Mouse (Mus musculus): ENCODE measurements around the gene Dis3. TPM values are rescaled to one million over a fixed set of nuclear protein-coding genes. Genes with fewer than 3 reads are reported as not detected.

Gene Dis3
- polyA plus RNA-seq, 2 experiments: 9.6 to 16.3 TPM

DNA sequence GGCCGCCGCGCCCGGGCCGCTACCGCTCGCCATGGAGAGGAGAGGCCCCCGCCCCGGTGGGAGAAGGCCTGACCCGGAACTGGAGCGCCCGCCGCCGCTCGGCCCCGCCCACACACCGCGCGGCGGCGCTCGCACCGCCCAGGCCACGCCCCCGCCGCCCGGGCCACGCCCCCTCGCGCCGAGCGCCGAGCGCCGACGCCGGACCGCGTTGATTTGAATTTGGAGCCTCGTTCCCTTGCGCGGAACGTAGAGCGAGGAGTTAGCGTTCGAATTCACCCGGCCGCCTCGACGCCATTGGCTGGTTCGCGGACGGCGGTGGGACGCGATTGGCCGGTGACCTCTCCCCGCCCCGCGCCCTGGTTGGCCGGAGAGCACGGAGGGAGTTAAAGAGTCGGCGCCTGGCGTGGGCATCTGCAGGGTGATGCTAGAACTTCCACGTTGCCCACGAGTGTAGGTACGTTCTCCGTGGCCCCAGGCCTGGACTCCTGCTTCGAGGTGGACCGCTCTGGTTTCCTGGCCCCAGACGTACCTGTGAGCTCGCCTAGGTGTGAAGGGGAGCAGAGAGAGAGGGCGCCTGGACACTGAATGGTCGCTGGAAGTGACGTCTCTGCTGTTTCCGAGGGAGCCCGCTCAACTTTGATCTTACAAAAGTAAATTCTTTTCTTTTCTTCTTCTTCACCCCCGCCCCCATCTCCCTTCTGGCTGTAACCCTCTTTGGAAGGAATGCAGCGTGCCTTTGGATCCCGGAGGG, 53.4 kb downstream of the Dis3 start, which contains the start of the genes Mzt1 and Bora:
Gene Mzt1 (minus strand): TSS at position 104 of the 751 bp plus-strand sequence.
Gene Bora (plus strand): TSS at position 192 of the 751 bp plus-strand sequence.
- ATAC-seq (ENCODE audit: insufficient read depth): peak; percentile 91
- TF ChIP-seq EP300 (IDR thresholded peaks at IDR 0.05; ENCODE audit: low read depth): no peak
- no peak for TF ChIP-seq CTCF (IDR thresholded peaks at IDR 0.05; ENCODE audit: low read depth)
- peaks cover 10 to 23% of the 10 kb centered on the region in 2 experiments for H3K4me1 ChIP-seq (replicated peaks; ENCODE audit: control insufficient read depth in 2 of 2, insufficient read depth in 2 of 2, low read length in 1 of 2)
- H3K4me2 ChIP-seq (ENCODE audit: low read depth): peak within 1 kb of the TSS; percentile 76
- peak within 1 kb of the TSS; percentile 88 for H3K27ac ChIP-seq
- H3K9me3 ChIP-seq (ENCODE audit: control insufficient read depth, low read length): no peaks in the 10 kb centered on the region
- H3K9ac ChIP-seq (replicated peaks): peak within 1 kb of the TSS; percentile 98
- H3K36me3 ChIP-seq (replicated peaks; ENCODE audit: control insufficient read depth, insufficient read depth, low read depth): peaks cover under 1% of the 10 kb centered on the region
- WGBS (ENCODE audit: insufficient replicate concordance): under 1% methylated on average over 67 of the region's 81 CpGs
- H3K4me3 ChIP-seq (ENCODE audit: insufficient read depth in 1 of 2, low read depth in 2 of 2, low read length in 2 of 2): peak within 1 kb of the TSS; percentile 95 to 98
- H3K27me3 ChIP-seq (ENCODE audit: control insufficient read depth, insufficient read depth, low read length): no peaks in the 10 kb centered on the region
- DNase-seq (ENCODE audit: low read depth in 3 of 3, low spot score in 3 of 3): peak; percentile 86 to 92 (median 89)

DNA sequence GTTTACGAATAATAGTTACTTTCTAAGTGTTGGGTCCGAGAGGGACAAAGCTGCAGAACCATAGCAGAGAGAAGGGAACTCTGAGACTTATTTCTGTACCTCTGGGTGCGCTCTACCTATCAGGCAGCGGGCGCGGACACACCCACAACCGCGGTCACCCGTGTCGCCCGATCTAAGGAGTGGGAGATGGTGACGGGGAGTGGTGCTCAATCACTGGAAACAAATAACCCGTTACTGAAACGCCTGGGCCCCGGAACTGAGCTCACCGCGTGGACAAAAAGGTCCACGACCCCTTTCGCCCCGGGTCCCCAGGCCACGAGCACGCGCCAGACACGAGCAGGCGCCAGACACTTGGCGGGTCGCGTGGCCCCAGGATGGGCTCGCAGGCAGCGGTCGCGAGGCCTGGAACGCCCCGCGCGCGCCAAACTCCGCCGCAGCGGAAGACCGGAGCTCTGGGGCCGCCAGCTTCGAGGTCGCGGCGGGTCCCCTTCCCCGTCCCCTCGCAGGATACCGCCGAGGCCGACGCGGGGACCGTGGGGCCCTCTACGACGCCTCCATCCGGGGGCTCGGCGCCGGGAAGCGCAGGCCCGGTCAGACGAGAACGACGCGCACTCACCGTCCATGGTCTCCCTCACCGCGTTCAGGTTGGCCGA, 54.1 kb downstream of the Dis3 start:
- ATAC-seq (ENCODE audit: insufficient read depth): peak; percentile 51; the same call in 1 of the 2 replicates

DNA sequence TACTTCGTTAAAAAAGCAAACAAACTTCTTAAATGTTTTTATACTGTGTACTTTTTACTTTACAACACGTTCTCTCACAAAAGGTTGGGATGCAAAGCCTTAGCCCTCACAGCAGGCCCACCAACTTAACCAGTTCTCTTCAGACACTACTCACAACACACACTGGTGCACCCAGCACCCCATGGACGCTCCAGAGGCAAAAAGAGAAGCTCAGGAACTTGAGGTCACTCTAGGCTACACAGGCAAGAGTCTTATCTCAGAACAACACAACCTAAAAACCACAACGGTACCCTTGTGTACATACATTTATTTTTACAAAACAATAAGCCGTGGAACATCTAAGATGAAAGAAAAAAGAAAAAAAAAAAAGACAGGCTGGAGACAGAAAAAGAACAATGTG, 54.9 kb downstream of the Dis3 start:
- 5% methylated on average over 5 of the region's 5 CpGs for WGBS (ENCODE audit: insufficient replicate concordance)
- ATAC-seq (ENCODE audit: insufficient read depth) (no peak), DNase-seq (ENCODE audit: low read depth in 3 of 3, low spot score in 3 of 3) (peak in 2 of 3 experiments; percentile 39 to 41)
- Histone ChIP-seq H3K9ac (replicated peaks) (peak overlapping the region; percentile 98), H3K36me3 (replicated peaks; ENCODE audit: control insufficient read depth, insufficient read depth, low read depth) (no peaks in the 10 kb centered on the region), H3K4me3 (ENCODE audit: insufficient read depth in 1 of 2, low read depth in 2 of 2, low read length in 2 of 2) (peak overlapping the region; percentile 86 to 98), H3K9me3 (ENCODE audit: control insufficient read depth, low read length) (no peaks in the 10 kb centered on the region), H3K4me1 (replicated peaks; ENCODE audit: control insufficient read depth in 2 of 2, insufficient read depth in 2 of 2, low read length in 1 of 2) (peaks cover 10 to 23% of the 10 kb centered on the region in 2 experiments), H3K4me2 (ENCODE audit: low read depth) (peak overlapping the region; percentile 76), H3K27ac (peak overlapping the region; percentile 88), H3K27me3 (ENCODE audit: control insufficient read depth, insufficient read depth, low read length) (no peaks in the 10 kb centered on the region)
- TF ChIP-seq EP300 (IDR thresholded peaks at IDR 0.05; ENCODE audit: low read depth): no peak
- no peak for TF ChIP-seq CTCF (IDR thresholded peaks at IDR 0.05; ENCODE audit: low read depth)

More for the DNA sequence above, 54.1 kb downstream of the Dis3 start:
- TF ChIP-seq CTCF (IDR thresholded peaks at IDR 0.05; ENCODE audit: low read depth) (no peak), EP300 (IDR thresholded peaks at IDR 0.05; ENCODE audit: low read depth) (no peak)
- no peaks in the 10 kb centered on the region for H3K36me3 ChIP-seq (replicated peaks; ENCODE audit: control insufficient read depth, insufficient read depth, low read depth)
- peak overlapping the region; percentile 76 for H3K4me2 ChIP-seq (ENCODE audit: low read depth)
- no peaks in the 10 kb centered on the region for H3K9me3 ChIP-seq (ENCODE audit: control insufficient read depth, low read length)
- no peaks in the 10 kb centered on the region for H3K27me3 ChIP-seq (ENCODE audit: control insufficient read depth, insufficient read depth, low read length)
- peaks cover 10 to 23% of the 10 kb centered on the region in 2 experiments for H3K4me1 ChIP-seq (replicated peaks; ENCODE audit: control insufficient read depth in 2 of 2, insufficient read depth in 2 of 2, low read length in 1 of 2)
- H3K9ac ChIP-seq (replicated peaks): peak overlapping the region; percentile 98
- peak in 2 of 3 experiments; percentile 19 to 20 for DNase-seq (ENCODE audit: low read depth in 3 of 3, low spot score in 3 of 3)
- H3K4me3 ChIP-seq (ENCODE audit: insufficient read depth in 1 of 2, low read depth in 2 of 2, low read length in 2 of 2): peak overlapping the region; percentile 86 to 98
- peak overlapping the region; percentile 88 for H3K27ac ChIP-seq
- under 1% methylated on average over 63 of the region's 70 CpGs for WGBS (ENCODE audit: insufficient replicate concordance)

DNA sequence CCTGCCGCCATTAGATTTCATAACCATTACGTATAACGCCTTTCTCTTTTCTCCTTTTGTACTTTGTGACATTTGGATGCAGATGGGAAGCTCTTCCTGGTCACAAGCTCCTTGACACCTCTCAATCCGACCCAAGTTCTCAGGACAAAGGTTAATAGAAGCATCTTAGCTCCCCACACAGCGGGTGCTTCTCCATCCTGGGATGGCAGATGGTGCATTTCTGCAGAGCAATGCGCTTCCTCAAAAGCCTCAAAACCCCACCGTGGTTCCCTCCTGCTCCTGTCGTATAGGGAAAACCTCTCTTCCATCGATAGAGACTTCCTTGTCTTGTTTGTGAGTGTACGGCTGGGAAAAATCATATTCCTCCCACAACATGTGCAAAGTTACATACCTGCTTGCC, 55.5 kb downstream of the Dis3 start:
- H3K36me3 ChIP-seq (replicated peaks; ENCODE audit: control insufficient read depth, insufficient read depth, low read depth): no peaks in the 10 kb centered on the region
- WGBS (ENCODE audit: insufficient replicate concordance): 31% methylated on average over 10 of the region's 10 CpGs
- H3K4me2 ChIP-seq (ENCODE audit: low read depth): peak overlapping the region; percentile 76
- no peak for TF ChIP-seq EP300 (IDR thresholded peaks at IDR 0.05; ENCODE audit: low read depth)
- TF ChIP-seq CTCF (IDR thresholded peaks at IDR 0.05; ENCODE audit: low read depth): no peak
- H3K4me1 ChIP-seq (replicated peaks; ENCODE audit: control insufficient read depth in 2 of 2, insufficient read depth in 2 of 2, low read length in 1 of 2): peaks cover 10 to 23% of the 10 kb centered on the region in 2 experiments
- peak overlapping the region; percentile 35 to 98 for H3K4me3 ChIP-seq (ENCODE audit: insufficient read depth in 1 of 2, low read depth in 2 of 2, low read length in 2 of 2)
- DNase-seq (ENCODE audit: low read depth in 3 of 3, low spot score in 3 of 3) (no peak), ATAC-seq (ENCODE audit: insufficient read depth) (no peak)
- H3K27ac ChIP-seq: no peak overlapping the region
- H3K9me3 ChIP-seq (ENCODE audit: control insufficient read depth, low read length): no peaks in the 10 kb centered on the region
- H3K27me3 ChIP-seq (ENCODE audit: control insufficient read depth, insufficient read depth, low read length): no peaks in the 10 kb centered on the region
- H3K9ac ChIP-seq (replicated peaks): peak overlapping the region; percentile 98

DNA sequence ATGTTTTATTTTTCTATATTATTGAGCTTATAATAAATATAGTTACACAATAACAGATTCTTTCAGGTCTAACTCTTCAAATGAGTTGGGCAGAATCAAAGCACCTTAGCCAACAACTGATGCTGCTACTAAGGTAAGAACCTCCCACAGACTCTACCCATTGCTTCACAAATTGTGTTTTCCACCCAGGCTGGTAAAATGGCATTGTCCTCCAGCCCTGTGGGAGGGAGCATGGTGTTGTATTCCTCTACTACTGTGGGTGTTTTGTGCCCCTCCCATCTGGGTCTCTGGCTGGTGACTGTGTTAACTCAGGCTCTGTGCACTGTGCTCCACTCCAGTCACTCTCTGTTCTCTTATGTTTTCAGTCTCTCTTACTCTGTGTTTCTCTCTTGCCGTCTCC, 56.1 kb downstream of the Dis3 start:
- Histone ChIP-seq H3K4me3 (ENCODE audit: insufficient read depth in 1 of 2, low read depth in 2 of 2, low read length in 2 of 2) (peak overlapping the region in 1 of 2 experiments; percentile 98; a peak in 1 of 4 replicates), H3K4me1 (replicated peaks; ENCODE audit: control insufficient read depth in 2 of 2, insufficient read depth in 2 of 2, low read length in 1 of 2) (peaks cover 10 to 22% of the 10 kb centered on the region in 2 experiments), H3K9ac (replicated peaks) (peak overlapping the region; percentile 98), H3K27ac (no peak overlapping the region; the same call in 1 of the 2 replicates), H3K4me2 (ENCODE audit: low read depth) (peak overlapping the region; percentile 76), H3K36me3 (replicated peaks; ENCODE audit: control insufficient read depth, insufficient read depth, low read depth) (no peaks in the 10 kb centered on the region; the same call in 1 of the 2 replicates), H3K9me3 (ENCODE audit: control insufficient read depth, low read length) (no peaks in the 10 kb centered on the region), H3K27me3 (ENCODE audit: control insufficient read depth, insufficient read depth, low read length) (no peaks in the 10 kb centered on the region)
- no peak for TF ChIP-seq CTCF (IDR thresholded peaks at IDR 0.05; ENCODE audit: low read depth)
- DNase-seq (ENCODE audit: low read depth in 3 of 3, low spot score in 3 of 3) (peak in 1 of 3 experiments; percentile 13), ATAC-seq (ENCODE audit: insufficient read depth) (no peak)
- 27% methylated on average over 1 of the region's 1 CpGs for WGBS (ENCODE audit: insufficient replicate concordance)
